Mouse (Mus musculus) heart, embryonic 11.5 days (tissue): ENCODE measurements at regions not wholly inside any gene's neighbourhood (a gene's known extent, or its start where the extent isn't known, plus 50 kb on each side); places are given as distances from the start of the nearest gene placed in this dataset.

Source experiments
- ATAC-seq: fragments of 200-750 bp; cut with Nextera tagmentation; replicated peaks from 2 replicates; pipeline ENCODE4 v1.8.0; 2017; ENCODE audit warnings: moderate library complexity; ENCODE audit not compliant: insufficient number of reproducible peaks, low FRiP score, low TSS enrichment
- H3K27ac ChIP-seq: fragments of 300-500 bp; sonication (generic); 2 replicates; pipeline ENCODE4 v1.5.1; 2014; ENCODE audit warnings: mild to moderate bottlenecking, low read depth, low read length
- H3K27me3 ChIP-seq: fragments of 300-500 bp; sonication (generic); 2 replicates; pipeline ENCODE4 v1.6.1; 2014; ENCODE audit warnings: mild to moderate bottlenecking, low read length, mixed read lengths; ENCODE audit not compliant: control insufficient read depth, insufficient read depth
- H3K36me3 ChIP-seq: fragments of 300-500 bp; sonication (generic); 2 replicates; pipeline ENCODE4 v1.6.1; 2014; ENCODE audit warnings: mild to moderate bottlenecking, low read length, moderate library complexity, mixed read lengths; ENCODE audit not compliant: control insufficient read depth, insufficient read depth
- H3K4me1 ChIP-seq: fragments of 300-500 bp; sonication (generic); 2 replicates; pipeline ENCODE4 v1.6.1; 2014; ENCODE audit warnings: low read length; ENCODE audit not compliant: control insufficient read depth, insufficient read depth
- H3K4me2 ChIP-seq: fragments of 300-500 bp; sonication (generic); 2 replicates; pipeline ENCODE4 v1.6.1; 2014; ENCODE audit warnings: mild to moderate bottlenecking, moderate library complexity
- H3K4me3 ChIP-seq: fragments of 300-500 bp; sonication (generic); 2 replicates; pipeline ENCODE4 v1.5.1; 2014; ENCODE audit warnings: low read depth, low read length
- H3K9ac ChIP-seq: fragments of 300-500 bp; sonication (generic); 2 replicates; pipeline ENCODE4 v1.6.1; 2014; ENCODE audit warnings: mild to moderate bottlenecking, low read depth, low read length, moderate library complexity
- H3K9me3 ChIP-seq: fragments of 300-500 bp; sonication (generic); replicated peaks from 2 replicates; pipeline ENCODE4 v1.6.1; 2016; ENCODE audit warnings: low read length; ENCODE audit not compliant: control insufficient read depth
- WGBS: fragments of 180-500 bp; shearing (Covaris S2); extraction: QIAGEN DNeasy Blood & Tissue Kit; methylation state at CpG from one replicate; pipeline ENCODE4 v1.1.7; 2014; ENCODE audit not compliant: insufficient replicate concordance; 5-methylcytosine and 5-hydroxymethylcytosine counted together

DNA sequence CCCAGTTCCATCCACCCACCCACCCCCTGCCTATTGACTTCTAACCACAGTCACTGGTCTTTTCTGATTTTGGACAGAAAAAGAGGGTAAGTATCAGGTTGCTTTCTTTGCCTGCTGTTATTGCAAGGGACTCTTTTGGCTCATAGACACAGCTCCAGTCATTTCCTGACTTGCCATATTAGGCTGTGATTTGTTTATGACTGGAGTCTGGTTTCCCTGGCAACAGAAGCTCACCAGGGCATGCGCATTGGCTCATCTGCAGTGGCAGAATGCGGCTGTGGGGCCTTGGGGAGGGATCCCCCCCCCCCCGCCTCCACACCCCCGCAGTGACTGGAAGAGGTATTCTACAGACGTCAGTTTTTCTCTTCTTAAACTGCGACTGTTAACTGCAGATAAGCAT is 65.9 kb downstream of the Cdr1 start:
- no peaks in the 10 kb centered on the region for H3K36me3 ChIP-seq
- no peaks in the 10 kb centered on the region for H3K9me3 ChIP-seq
- H3K27me3 ChIP-seq = no peaks in the 10 kb centered on the region
- no peak for ATAC-seq
- H3K4me3 ChIP-seq = no peak overlapping the region
- 31% methylated on average over 6 of the region's 6 CpGs for WGBS
- H3K27ac ChIP-seq = no peak overlapping the region
- H3K4me1 ChIP-seq = no peaks in the 10 kb centered on the region
- no peak overlapping the region; the same call in 1 of the 2 replicates for H3K4me2 ChIP-seq
- H3K9ac ChIP-seq = no peak overlapping the region

DNA sequence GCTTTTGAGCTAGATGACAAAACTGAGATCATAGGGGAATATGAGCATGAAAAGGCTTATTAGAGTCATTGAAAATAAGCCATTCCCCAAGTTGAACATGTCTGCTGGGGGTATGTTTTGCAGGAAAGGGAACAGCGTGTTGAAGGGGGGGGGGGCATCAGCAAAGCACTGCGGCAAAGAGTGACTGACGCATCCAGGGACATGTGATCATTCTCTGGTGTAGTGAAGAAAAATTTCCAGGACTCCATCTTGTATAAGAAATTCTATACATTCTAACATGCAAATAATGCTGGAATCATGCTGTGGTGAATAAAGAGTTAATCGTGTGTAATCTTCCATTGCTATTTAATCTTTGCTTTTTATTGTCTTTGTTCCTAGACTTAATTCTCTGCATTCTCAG is 68.0 kb downstream of the Cdr1 start:
- Histone ChIP-seq H3K4me1 (no peaks in the 10 kb centered on the region), H3K36me3 (no peaks in the 10 kb centered on the region), H3K9me3 (no peaks in the 10 kb centered on the region), H3K4me3 (no peak overlapping the region), H3K27me3 (no peaks in the 10 kb centered on the region), H3K4me2 (no peak overlapping the region), H3K27ac (no peak overlapping the region), H3K9ac (no peak overlapping the region)
- 80% methylated on average over 4 of the region's 4 CpGs for WGBS
- ATAC-seq = no peak

DNA sequence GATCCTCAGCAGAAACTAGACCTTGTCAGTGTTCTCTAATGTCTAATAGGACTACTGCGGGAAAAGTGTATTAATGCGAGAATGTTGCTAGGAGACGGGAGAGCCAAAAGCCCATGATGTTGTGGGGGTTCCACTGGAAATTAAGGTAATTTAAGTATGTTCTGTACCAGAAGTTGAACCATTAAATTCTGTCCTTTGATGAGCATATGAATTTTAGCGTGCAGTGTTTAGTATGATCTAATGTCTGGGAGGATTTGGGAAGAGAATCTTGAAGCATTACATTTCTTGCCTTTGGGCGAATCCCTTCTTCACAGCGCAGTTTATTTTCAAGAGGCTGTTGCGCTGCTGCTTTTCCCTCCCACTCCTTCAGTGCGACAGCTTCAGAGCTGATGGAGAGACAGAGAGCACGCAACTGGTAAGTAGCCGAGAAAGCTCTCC is 69.3 kb downstream of the Cdr1 start:
- H3K27ac ChIP-seq = no peak overlapping the region
- no peaks in the 10 kb centered on the region for H3K36me3 ChIP-seq
- no peak overlapping the region for H3K4me3 ChIP-seq
- H3K27me3 ChIP-seq = no peaks in the 10 kb centered on the region
- 37% methylated on average over 10 of the region's 10 CpGs for WGBS
- H3K9me3 ChIP-seq = no peaks in the 10 kb centered on the region
- peak overlapping the region; percentile 35 for H3K4me2 ChIP-seq
- ATAC-seq = no peak
- H3K4me1 ChIP-seq = no peaks in the 10 kb centered on the region
- H3K9ac ChIP-seq = no peak overlapping the region
